Mouse (Mus musculus) E14TG2a.4 (cell line): Measurements from ENCODE around the gene Gm37240.

Experiments
- H3K27me3 ChIP-seq: 2 replicates; pipeline ENCODE4 v1.6.1; 2014; ENCODE audit warnings: low read length, control low read depth; ENCODE audit not compliant: insufficient read depth
- H3K36me3 ChIP-seq: 2 replicates; pipeline ENCODE4 v1.6.1; 2014; ENCODE audit warnings: low read length, control low read depth; ENCODE audit not compliant: insufficient read depth
- H3K4me1 ChIP-seq: replicated peaks from 2 replicates; pipeline ENCODE4 v1.6.1; 2014; ENCODE audit warnings: low read depth, low read length, control low read depth
- H3K4me3 ChIP-seq: replicated peaks from 2 replicates; pipeline ENCODE4 v1.5.1; 2014; ENCODE audit warnings: mild to moderate bottlenecking, low read length
- H3K9me3 ChIP-seq: 2 replicates; pipeline ENCODE4 v1.6.1; 2014; ENCODE audit warnings: low read length, control low read depth
- CTCF ChIP-seq: conservative IDR thresholded peaks from 2 replicates; pipeline ENCODE4 v1.5.1; 2014; ENCODE audit warnings: low read length
- NANOG ChIP-seq: IDR thresholded peaks from 2 replicates; pipeline ENCODE4 v1.6.1; 2014; ENCODE audit warnings: borderline replicate concordance, low read length, mixed read lengths
- POU5F1 ChIP-seq: IDR thresholded peaks from 2 replicates; pipeline ENCODE4 v1.6.1; 2014; ENCODE audit warnings: low read length, borderline replicate concordance

Gm37240 gene

DNA sequence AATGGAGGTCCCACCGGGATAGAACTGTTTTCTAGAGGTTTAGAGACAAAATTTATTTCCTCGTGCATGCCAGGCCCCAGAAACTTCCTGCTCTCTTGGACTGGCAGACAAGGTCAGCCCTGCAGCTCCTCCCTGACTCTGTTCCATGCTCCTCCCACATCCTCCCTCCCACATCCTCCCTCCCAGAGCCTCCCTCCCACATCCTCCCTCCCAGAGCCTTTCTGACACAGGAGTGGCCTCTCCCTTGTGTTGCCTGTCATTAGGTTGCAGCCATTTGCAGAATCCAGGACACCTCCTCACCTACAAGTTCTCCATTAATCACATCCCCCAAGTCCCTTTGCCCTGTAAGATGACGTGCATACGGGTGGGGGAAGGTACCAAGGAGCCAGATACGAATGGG lies 404.7 kb downstream of the Gm37240 start:
- no peak overlapping the region for H3K4me3 ChIP-seq
- H3K27me3 ChIP-seq = no peaks in the 10 kb centered on the region
- TF ChIP-seq NANOG (no peak), CTCF (no peak), POU5F1 (no peak)
- no peaks in the 10 kb centered on the region for H3K36me3 ChIP-seq
- no peaks in the 10 kb centered on the region; the same call in 1 of the 2 replicates for H3K4me1 ChIP-seq
- no peaks in the 10 kb centered on the region; the same call in 1 of the 2 replicates for H3K9me3 ChIP-seq

DNA sequence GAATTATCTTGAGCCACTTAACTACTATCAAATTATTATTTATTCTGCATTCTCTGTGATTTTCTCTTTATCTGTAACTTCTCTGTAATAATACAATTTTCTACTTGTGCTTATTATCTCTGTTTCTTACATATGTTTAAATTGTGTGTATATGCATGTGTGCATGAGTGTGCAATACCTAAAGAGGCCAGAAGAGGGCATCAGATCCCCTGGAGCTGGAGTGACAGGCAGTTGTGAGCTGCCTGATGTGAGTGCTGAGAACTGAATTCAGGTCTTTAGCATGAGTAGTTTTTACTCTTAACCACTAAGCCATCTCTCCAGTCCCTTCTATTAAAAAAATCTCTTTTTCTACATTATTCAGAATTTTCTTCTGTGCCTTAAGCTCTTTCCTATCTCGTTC lies 406.7 kb downstream of the Gm37240 start:
- Histone ChIP-seq H3K36me3 (no peaks in the 10 kb centered on the region), H3K4me1 (no peaks in the 10 kb centered on the region; the same call in 1 of the 2 replicates), H3K27me3 (no peaks in the 10 kb centered on the region), H3K4me3 (no peak overlapping the region), H3K9me3 (no peaks in the 10 kb centered on the region; the same call in 1 of the 2 replicates)
- TF ChIP-seq NANOG (no peak), CTCF (peak; percentile 84)

DNA sequence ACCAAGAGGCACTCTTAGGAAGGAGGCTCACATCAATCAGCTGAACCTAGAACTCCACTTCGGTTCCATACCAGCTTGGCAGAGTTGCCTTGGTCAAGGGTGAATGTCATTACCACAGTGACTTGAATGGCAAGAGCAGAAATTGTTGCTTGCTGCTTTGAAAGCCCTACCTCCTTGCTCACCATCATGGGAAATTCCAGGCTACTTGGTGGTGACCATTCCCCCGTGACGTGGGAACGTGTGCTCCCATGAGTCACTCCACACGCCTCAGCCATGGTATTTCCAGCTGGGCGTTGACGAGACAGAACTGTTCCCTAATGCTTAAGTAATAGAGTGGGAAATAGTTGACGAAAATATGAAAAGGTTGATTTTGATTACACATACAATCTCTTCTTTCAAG lies 408.6 kb downstream of the Gm37240 start:
- TF ChIP-seq NANOG (no peak), CTCF (no peak), POU5F1 (no peak)
- Histone ChIP-seq H3K4me3 (no peak overlapping the region), H3K36me3 (no peaks in the 10 kb centered on the region), H3K27me3 (no peaks in the 10 kb centered on the region), H3K4me1 (no peaks in the 10 kb centered on the region; the same call in 1 of the 2 replicates), H3K9me3 (no peaks in the 10 kb centered on the region; the same call in 1 of the 2 replicates)

DNA sequence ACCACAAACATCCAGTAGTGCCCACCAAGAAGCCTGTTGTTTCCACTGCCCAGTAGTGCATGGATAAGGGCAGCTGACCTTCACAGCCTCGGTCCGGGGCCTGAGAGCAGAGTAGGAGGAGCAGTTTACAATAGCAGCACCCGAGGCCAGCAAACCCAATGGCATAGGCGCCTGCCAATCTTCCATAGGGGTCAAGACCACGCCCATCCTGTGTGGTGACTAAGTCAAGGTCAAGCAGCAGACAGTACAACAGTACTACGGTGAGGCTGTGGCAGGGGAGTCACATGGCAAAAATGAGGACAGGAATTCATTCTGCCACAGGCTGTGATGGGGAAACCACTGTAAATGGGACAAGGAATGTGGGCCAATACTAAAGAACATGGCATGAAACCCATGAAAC lies 417.6 kb downstream of the Gm37240 start:
- no peaks in the 10 kb centered on the region for H3K9me3 ChIP-seq
- no peaks in the 10 kb centered on the region for H3K27me3 ChIP-seq
- no peaks in the 10 kb centered on the region for H3K36me3 ChIP-seq
- H3K4me1 ChIP-seq = peaks cover 8% of the 10 kb centered on the region; the same call in 1 of the 2 replicates
- no peak for TF ChIP-seq CTCF
- no peak for TF ChIP-seq POU5F1
- no peak for TF ChIP-seq NANOG
- no peak overlapping the region for H3K4me3 ChIP-seq

- Histone ChIP-seq H3K27me3 (no peaks in the 10 kb centered on the region), H3K9me3 (no peaks in the 10 kb centered on the region), H3K36me3 (no peaks in the 10 kb centered on the region), H3K4me3 (no peak overlapping the region), H3K4me1 (peaks cover 8% of the 10 kb centered on the region; the same call in 1 of the 2 replicates)
- no peak for TF ChIP-seq POU5F1
- TF ChIP-seq NANOG = no peak
- TF ChIP-seq CTCF = no peak
Observed at GRCm38 (mm10) chr3:85468995-85469394, 418.3 kb downstream of the Gm37240 start.

DNA sequence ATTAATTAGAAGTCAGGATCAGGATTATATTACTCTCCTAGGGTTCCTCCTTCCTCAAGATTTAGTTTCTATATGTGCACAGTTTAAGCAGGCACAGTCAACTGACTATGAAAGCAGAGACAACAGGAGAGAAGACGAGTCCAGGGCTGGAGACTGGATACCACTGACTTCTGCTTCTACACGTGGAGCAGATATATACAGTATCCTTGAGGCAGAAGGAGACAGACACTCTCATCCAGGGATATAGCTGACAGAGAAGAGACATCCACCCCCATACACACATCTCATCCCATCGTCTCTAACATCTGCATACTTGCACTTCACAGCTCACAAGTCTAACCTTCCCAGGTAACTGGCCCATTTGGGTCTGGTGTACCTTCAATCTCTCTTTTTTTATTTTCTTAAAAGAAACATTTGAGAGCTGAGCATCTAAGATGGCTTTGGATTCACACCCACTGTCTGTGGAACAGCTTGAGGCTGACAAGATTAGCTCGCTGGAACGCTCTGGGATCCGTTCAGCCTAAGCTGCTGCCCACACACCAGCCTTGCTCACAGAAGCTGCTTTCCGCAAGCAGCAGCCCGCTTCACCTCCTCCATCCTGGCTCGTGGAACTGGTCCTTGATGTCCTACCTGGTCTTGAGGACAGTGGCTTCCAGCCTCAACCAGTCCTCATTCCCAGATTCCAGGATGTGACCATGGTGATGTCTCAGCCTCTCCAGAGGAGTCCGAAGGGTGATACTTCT lies 421.9 kb downstream of the Gm37240 start:
- H3K27me3 ChIP-seq = no peaks in the 10 kb centered on the region
- H3K9me3 ChIP-seq = 0 out of 2 replicates have a peak, but pooled peaks cover 3% of the 10 kb centered on the region
- no peak overlapping the region for H3K4me3 ChIP-seq
- TF ChIP-seq NANOG (no peak), CTCF (no peak), POU5F1 (no peak)
- H3K4me1 ChIP-seq = peaks cover 8% of the 10 kb centered on the region; the same call in 1 of the 2 replicates
- H3K36me3 ChIP-seq = no peaks in the 10 kb centered on the region

DNA sequence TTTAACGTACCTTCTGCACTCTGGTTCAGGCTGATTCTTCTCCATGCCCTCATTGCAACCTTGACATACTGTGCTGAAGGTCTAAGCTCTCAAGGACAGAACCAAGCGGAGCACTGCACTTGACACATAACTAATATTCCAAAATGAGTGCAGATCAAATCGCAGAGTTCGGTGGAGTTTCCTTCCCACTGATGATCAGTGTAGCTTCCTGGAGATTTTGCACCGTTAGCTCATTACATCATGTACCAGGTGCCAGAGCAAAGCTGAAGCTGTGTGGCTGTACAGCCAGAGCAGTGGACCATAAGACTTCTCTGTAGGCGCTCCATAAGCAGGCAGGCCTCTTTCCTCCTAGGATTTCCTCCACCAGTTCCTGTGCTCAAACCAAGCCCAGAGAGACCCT lies 427.3 kb downstream of the Gm37240 start:
- Histone ChIP-seq H3K9me3 (0 out of 2 replicates have a peak, but pooled peaks cover 3% of the 10 kb centered on the region), H3K36me3 (no peaks in the 10 kb centered on the region), H3K4me3 (no peak overlapping the region), H3K4me1 (0 out of 2 replicates have a peak, but pooled peaks cover 3% of the 10 kb centered on the region), H3K27me3 (no peaks in the 10 kb centered on the region)
- TF ChIP-seq POU5F1 (no peak), CTCF (no peak), NANOG (no peak)

DNA sequence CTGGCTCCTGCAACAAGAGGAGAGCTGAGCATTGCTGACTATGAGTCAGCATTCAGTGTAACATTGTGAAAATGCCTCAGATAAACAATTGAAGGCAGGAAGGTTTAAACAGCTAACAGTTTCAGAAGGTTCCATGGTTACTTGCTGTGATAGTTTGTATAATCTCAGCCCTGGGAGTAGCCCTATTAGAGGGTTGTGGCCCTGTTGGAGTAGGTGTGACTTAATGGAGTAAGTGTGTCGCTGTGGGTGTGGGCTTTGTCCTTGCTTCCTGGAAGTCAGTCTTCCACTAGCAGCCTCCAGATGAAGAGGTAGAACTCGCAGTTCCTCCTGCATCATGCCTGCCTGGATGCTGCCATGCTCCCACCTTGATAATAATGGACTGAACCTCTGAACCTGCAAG lies 430.3 kb downstream of the Gm37240 start:
- Histone ChIP-seq H3K9me3 (0 out of 2 replicates have a peak, but pooled peaks cover 3% of the 10 kb centered on the region), H3K36me3 (no peaks in the 10 kb centered on the region), H3K27me3 (no peaks in the 10 kb centered on the region), H3K4me1 (0 out of 2 replicates have a peak, but pooled peaks cover 3% of the 10 kb centered on the region), H3K4me3 (no peak overlapping the region)
- TF ChIP-seq NANOG (no peak), CTCF (no peak), POU5F1 (no peak)

- Histone ChIP-seq H3K4me1 (0 out of 2 replicates have a peak, but pooled peaks cover 3% of the 10 kb centered on the region), H3K9me3 (no peaks in the 10 kb centered on the region), H3K36me3 (no peaks in the 10 kb centered on the region), H3K27me3 (no peaks in the 10 kb centered on the region), H3K4me3 (no peak overlapping the region)
- TF ChIP-seq CTCF (no peak), NANOG (no peak), POU5F1 (no peak)
Observed at GRCm38 (mm10) chr3:85455453-85455852, 431.9 kb downstream of the Gm37240 start.
